Mouse (Mus musculus) embryonic fibroblast, embryonic 13.5 days (primary cell): ENCODE measurements at regions not wholly inside any gene's neighbourhood (a gene's known extent, or its start where the extent isn't known, plus 50 kb on each side); places are given as distances from the start of the nearest gene placed in this dataset.

Source experiments
- CTCF ChIP-seq: IDR thresholded peaks from 2 replicates; pipeline ENCODE4 v1.5.1; 2011; ENCODE audit warnings: mild to moderate bottlenecking, control low read depth, low read length, moderate library complexity, borderline replicate concordance; ENCODE audit not compliant: insufficient read depth
- POLR2A ChIP-seq: IDR thresholded peaks from 2 replicates; pipeline ENCODE4 v1.6.1; 2011; ENCODE audit warnings: low read depth, mild to moderate bottlenecking, control low read depth, low read length, moderate library complexity

GRCm38 (mm10) chr7:36136571-36136970 lies 333.8 kb upstream of the Zfp507 start:
- no peak for TF ChIP-seq CTCF
- no peak for TF ChIP-seq POLR2A
